Mouse (Mus musculus): ENCODE measurements at regions not wholly inside any gene's neighbourhood (a gene's known extent, or its start where the extent isn't known, plus 50 kb on each side); places are given as distances from the start of the nearest gene placed in this dataset.

- CTCF ChIA-PET, result no interaction called here
Measured at GRCm38 (mm10) chr2:171333816-171334757, 602.5 kb downstream of the Dok5 start.

DNA sequence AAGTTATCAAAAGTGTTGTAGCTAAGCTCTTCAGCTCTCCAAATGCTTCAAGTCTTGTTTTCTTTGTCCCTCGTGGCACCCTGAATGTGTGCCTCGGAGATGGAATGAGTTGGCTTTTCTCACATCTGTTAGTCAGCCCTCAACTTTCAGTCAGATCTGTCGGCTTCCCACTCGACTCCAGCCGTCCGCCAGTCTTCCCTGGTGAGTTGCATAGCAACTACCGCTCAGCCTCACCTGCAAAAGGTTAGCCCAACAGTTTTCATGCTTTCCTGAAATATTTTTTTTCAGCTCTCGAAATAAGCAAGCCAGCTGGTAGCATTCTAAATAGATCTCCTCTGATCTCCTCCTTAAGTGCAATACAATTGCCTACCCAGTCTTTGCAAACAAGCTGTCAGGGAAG, 601.2 kb downstream of the Dok5 start:
- CTCF ChIA-PET, result no interaction called here

DNA sequence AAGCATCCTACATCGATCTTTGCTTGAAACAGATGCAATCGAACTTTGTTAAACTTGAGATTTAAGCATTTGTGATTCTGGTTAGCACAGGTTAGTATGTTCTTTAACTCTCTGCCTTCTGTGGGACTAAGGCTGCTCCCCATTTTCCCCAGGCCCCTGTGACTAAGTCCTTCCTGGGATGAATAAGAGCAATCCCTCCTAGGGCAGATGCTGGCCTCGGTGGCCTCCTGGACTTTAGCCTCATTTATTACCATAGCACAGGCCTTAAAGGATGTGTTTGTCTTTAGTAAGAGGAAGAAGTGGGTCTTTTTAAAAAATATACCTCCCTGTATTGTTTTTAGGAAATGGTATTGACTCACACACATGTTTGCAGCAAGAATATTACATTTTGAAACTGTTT, 599.9 kb downstream of the Dok5 start:
- CTCF ChIA-PET, result no interaction called here

- CTCF ChIA-PET, result no interaction called here
Measured at GRCm38 (mm10) chr2:171326909-171327308, 595.3 kb downstream of the Dok5 start.

DNA sequence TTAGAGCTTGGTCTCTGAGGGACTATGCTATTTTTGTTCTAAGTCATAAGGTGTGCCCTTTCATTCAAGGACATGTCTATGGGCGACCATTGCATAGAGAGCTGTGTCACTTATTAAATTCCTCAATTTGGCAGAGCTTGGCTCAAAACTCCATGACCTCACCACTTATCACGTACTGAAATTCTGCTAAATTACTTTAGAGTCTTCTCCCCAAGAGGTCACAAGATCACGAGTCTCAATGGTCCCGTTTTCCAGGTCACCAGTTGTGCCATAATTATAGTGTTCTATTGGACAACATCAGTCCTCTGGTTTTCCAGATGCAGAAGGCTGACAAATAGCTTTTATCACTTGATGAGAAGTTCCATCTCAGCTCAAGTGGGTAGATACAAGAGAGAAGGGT, 576.9 kb downstream of the Dok5 start:
- CTCF ChIA-PET, result no interaction called here

GRCm38 (mm10) chr2:171306000-171306399, 574.4 kb downstream of the Dok5 start:
- CTCF ChIA-PET, result no interaction called here

- CTCF ChIA-PET, result interaction anchor here (0.7 kb wide), 1 partner anchor 16 kb away, joined by 3 read pairs; no protein-coding TSS in a partner anchor
Measured at GRCm38 (mm10) chr2:171298519-171298918, 566.9 kb downstream of the Dok5 start.

GRCm38 (mm10) chr2:171295603-171296002, 564.0 kb downstream of the Dok5 start:
- CTCF ChIA-PET, result no interaction called here

DNA sequence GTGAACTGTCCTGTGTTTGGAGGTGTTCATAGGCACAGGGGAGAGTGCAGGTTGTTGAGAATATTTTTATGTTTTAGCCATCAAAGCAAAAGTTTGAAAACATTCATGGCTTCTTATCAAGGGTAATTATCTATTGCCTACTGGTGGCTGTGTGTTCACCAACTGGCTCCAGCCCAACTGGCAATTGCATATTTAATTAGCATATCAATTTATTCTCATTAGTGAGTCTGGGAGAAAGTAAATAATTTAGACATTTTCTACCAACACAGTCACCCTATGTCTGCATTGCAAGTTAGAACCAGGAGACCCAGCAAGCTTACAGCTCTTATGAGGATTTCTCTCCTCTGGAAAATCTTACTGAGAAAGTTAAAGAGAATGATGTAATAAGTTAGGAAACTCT, 561.0 kb downstream of the Dok5 start:
- CTCF ChIA-PET, result no interaction called here

- CTCF ChIA-PET, result no interaction called here
Measured at GRCm38 (mm10) chr2:171285719-171286394, 554.2 kb downstream of the Dok5 start.

DNA sequence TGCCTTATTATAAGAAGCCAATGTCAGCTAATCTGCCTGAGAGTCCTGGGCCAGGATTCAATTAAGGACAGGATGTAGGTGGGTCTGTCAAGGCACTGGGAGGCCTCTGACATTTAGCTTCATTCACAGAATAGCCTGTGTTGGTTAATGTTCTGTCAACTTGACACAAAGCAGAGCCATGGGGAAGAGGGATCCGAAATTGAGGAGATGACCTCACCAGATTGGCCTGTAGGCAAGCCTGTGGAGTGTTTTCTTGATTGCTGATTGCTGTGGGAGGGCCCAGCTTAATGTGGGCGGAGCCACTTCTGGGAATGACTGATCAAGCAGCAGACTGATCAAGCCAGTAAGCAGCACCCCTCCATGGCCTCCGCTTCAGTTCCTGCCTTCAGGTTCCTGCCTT, 548.5 kb downstream of the Dok5 start:
- CTCF ChIA-PET, result no interaction called here

- CTCF ChIA-PET, result no interaction called here
Measured at GRCm38 (mm10) chr2:171279319-171279718, 547.7 kb downstream of the Dok5 start.

GRCm38 (mm10) chr2:171253194-171253593, 521.6 kb downstream of the Dok5 start:
- CTCF ChIA-PET, result no interaction called here

DNA sequence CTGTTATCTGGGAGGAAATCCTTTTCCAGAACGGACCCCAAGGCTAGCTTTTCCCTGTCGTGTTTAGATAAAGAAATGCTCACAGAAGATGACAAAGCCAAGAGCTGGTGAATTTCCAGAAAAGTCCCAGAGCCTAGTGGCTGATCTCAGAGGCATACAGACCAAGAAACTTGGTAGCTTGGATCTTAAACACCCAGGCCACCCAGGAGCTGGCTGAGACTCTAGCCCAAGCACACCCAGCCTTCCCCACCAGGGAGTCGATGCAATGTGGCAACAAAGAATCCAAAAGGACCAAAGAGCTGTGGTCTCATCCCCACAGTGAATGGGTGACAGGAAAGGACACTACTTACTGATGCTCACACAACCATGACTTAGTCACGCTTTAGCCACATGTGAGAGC, 513.8 kb downstream of the Dok5 start:
- CTCF ChIA-PET, result no interaction called here

GRCm38 (mm10) chr2:171242356-171242755, 510.7 kb downstream of the Dok5 start:
- CTCF ChIA-PET, result no interaction called here

DNA sequence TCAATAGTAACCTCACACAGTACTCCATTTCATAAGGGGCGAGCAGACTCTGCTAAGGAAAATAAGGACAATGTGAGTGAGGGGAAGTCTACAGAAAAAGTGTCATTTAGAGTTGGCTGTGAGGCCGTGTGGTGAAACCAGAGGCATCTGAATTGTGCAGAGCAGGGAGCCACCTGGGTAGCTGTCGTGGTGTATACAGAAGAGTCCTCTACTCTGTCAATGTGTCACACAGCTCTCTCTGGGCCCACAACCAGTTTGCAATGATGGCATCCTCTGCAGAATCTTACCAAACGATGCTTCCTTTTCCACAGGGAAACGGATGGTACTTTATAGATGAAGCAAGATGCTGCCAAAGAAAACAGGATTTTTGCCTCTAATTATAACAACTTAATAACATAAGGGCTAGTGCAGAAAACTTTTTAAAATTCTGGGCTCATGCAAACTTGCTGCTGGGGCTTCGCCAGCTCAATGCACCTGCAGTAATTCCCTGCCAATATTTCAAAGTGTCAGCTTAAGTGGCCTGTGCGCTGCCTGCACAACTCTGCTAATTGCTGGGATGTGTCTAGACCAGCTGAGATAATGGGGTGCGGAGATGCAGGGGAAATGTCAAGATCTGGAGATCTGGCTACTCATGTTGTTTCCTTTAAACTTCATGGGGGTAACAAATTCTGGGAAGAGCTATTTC, 505.8 kb downstream of the Dok5 start:
- CTCF ChIA-PET, result no interaction called here

DNA sequence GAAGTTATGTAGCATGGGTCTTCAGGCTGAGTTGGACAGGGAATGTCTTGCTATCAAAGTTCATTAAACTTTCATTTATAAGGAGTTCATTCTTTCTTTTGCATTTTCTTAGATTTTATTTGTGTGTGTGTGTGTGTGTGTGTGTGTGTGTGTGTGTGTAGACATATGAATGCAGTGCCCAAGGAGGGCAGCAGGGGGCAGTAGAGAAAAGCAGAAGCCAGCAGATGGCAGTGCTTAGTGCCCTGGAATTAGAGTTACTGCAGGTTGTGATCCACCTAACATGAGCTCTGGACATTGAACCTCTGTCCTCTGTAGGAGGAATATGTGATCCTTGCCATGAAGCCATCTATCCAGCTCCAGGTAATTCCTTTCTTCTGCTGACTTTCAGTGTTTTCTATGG, 501.2 kb downstream of the Dok5 start:
- CTCF ChIA-PET, result no interaction called here

- CTCF ChIA-PET, result no interaction called here
Measured at GRCm38 (mm10) chr2:171231288-171232050, 499.9 kb downstream of the Dok5 start.

- CTCF ChIA-PET, result no interaction called here
Measured at GRCm38 (mm10) chr2:171230536-171230935, 498.9 kb downstream of the Dok5 start.

DNA sequence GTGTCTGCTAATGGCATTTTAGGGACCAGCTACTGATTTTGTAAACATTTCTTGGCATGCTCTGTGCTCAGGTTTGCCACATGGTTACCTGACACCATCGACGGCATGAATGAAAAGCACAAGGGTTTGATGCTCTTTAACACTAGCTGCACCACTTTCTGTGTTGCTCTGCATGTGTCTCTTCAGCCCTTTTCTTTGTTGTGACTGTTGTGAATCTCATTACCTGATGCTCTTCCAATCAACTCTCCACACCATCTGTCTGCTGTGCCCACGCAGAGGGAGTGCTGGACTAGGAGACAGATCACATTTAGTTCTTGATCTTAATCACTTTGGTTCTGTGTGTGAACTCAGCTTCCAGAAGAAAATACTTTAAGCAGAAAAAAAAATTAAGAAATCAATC, 496.6 kb downstream of the Dok5 start:
- CTCF ChIA-PET, result no interaction called here

GRCm38 (mm10) chr2:171213792-171214191, 482.2 kb downstream of the Dok5 start:
- CTCF ChIA-PET, result no interaction called here

- CTCF ChIA-PET, result no interaction called here
Measured at GRCm38 (mm10) chr2:171196472-171196871, 464.9 kb downstream of the Dok5 start.
